Mouse (Mus musculus): ENCODE data around the gene Nek7. TPM values are rescaled to one million over a fixed set of nuclear protein-coding genes. Genes with fewer than 3 reads are reported as not detected.

Nek7 gene
- total RNA-seq (2021) = 10 to 100 TPM; 47.5 to 54.7 TPM
- long read RNA-seq, experiment 1, full-length matches to known transcripts = 77 of 87 reads
- long read RNA-seq, experiment 1, partial matches to known transcripts = 6 of 87 reads
- long read RNA-seq, experiment 1, other reads (novel, unspliced or antisense) = 4 of 87 reads
- long read RNA-seq, experiment 2, full-length matches to known transcripts = 8 of 8 reads
- long read RNA-seq, experiment 2, partial matches to known transcripts = 0 of 8 reads
- long read RNA-seq, experiment 2, other reads (novel, unspliced or antisense) = 0 of 8 reads

DNA sequence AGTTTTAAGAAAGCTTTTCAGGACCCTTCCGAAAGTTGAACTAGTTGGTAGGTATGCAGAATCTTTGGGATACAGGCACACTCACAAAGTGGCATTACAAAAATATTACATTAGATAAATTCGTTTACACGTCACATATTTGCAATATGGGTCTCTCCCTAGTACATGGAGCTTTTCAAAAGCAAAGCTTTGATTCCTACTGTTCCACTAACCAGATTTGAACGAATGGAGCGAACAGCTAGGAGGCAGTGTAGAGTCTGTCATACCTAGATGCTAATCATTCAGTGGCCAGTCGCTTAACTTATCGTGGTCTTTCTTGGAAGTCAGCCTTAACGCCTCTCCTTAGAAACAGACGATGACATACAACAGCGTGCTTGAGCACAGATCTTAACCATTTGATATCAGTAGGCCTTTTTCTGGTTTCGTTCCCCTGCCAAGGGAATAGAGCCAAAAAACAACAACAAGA lies at the start of gene Nek7:
Gene Nek7, minus strand, starts transcription at position 146 of the 466 bp plus-strand sequence.
- peak; percentile 37 to 60 for DNase-seq

DNA sequence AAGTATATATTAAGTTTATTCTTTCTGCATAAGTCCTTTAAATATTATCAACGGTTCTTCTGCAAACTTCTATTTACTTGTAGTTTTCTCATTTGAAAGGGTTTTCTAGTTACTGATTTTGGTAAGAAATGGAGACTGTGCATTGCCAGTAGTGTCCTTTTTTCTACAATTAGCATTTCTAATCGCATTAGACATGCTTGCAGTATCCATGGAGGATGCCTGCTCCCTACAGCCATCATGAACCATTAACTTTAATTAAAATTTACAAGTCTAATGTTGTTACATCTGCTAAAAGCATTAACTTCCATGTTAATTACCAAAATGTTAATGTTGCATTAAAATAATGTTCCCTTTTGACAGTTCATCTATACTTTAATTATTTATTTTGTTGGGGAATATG lies 42.4 kb upstream of the Nek7 start:
- DNase-seq = no peak

DNA sequence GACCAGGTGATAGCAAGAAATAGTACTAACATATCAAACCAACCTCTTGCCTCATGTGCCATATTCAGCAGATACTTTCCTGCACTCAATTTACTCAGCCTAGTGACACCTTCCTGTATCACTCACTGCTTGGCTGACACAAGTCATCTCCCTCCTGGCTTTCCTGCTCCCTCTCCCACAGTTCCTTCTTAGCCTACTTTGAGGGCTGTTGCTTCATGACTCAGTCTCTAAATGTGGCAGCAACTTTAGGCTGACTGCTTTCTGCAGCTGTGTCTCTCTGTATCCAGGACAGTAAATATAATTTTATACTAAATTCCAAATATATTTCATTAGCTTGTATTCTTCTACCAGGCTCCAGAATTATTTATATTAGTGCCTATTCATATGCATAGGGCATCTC lies 34.3 kb upstream of the Nek7 start:
- no peak for DNase-seq

DNA sequence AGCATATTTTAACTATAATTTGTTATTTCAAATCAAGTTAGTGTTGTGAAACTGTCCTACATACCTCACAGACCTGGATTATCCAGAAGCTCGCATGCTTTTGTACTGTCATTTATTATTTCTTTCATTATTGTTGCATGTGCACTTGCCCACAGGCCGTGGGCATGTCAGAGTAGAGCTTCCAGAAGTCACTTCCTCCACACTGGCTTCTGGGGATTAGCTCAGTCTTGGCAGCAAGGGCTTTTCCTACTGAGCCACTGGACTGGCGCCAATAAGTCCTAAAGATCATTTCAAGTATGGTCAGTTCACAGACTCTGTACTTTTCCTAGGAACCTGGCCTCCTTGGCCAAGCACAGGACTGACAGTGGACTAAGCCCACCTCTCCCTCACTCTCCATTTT lies 25.1 kb upstream of the Nek7 start:
- DNase-seq = peak; percentile 11 to 35

DNA sequence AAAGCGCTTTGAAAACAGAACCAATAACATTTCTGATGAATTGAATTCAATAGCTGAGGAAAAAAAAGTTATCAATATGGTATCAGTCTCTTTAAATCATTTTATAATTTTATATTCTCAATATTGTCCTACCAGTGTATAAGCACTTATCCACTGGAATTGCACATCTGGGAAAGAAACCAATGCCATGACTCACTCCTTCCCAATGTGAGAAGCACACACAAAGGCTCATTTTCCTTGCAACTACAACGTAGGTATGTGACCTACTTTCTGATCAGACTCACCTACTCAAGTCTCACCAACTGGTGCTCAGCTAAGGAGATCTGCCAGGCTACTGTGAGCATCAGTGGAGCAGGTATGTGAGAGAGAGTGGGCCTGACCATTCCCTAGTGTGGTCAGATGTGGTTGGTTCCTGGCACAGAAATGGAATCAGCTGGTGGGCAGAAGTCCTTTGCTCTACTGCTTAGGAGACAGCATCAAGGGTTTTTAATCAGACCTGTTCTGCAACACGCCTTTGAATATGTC lies 23.4 kb upstream of the Nek7 start:
- no peak for DNase-seq

DNA sequence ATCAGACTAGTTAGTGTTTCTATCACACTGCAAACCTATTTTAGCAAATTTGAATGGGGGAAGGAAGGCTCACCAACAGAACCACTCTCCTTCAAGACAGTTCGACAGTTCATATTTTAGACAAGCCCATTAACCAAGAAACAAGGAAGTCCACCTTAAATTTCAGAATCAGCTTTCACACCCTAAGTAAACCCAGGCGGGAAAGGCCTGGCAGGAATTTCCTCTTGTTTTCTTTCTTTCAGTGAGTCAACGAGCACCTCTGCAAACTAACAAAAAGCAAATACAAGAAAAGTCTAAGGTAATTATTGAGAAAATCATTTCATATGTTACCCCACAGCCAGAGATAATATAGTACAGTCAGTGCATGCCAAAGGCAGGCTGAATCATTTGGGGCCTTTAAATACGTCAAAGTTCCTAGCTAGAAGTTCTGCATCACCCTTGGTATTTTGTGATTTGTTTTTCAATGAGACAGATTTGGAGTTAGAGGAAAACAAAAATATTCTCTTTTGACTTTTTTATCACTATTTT lies 21.1 kb upstream of the Nek7 start:
- DNase-seq = no peak

DNA sequence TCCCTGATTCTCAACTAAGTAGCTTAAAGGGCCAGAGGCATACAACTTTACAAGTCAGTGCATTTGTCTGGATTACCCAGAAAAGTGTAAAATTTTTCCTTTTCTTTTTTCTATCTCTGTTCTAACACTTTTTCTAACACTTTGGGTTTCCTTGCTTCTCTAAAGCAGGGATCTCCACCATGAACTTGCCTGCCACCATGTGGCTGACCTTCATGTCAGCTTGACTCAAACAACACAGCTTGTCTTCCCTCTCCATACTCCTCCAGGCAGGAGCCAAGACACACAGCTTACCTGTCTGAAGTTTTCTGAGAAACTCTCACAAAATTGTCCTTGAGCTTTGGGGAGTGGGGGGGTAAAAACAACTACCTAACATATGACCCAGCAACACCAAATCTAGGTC lies 17.9 kb upstream of the Nek7 start:
- DNase-seq = peak; percentile 53 to 59

DNA sequence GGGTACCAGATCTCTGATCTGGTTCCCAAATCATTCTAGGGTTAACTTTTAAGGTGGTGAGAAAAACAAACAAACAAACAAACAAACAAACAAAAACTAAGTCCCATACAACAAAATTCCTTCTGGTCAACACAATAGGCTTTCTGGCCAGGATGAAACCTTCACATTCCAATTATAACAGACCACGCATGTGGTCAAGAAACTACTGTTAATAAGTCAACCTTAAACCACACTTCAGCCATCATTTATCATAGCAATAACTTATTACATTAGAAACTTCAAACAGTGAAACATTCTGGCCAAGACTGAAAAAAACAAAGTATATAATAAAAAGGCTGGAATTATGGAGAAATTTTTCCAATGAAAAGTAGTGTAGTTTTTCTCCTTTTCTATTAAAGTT lies 14.6 kb upstream of the Nek7 start:
- DNase-seq = no peak

DNA sequence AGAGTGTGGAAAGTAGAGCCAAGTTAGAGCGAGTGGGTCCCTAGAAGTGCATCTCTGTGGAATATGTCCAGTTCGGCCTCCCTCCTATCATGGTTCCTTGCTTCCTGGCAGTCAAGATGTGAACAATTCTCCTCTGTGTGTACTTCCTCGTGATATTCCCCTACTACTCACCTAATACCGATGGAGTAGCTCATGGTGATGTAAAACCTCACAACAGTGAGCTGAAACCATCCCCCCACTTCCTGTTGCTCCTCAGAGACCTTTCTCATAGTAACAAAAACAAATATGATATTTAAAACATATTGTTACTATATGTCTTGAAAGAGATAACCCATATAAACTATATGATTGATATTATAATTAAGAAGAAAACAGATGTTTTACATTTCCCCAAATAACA lies 9.0 kb upstream of the Nek7 start:
- DNase-seq = no peak

DNA sequence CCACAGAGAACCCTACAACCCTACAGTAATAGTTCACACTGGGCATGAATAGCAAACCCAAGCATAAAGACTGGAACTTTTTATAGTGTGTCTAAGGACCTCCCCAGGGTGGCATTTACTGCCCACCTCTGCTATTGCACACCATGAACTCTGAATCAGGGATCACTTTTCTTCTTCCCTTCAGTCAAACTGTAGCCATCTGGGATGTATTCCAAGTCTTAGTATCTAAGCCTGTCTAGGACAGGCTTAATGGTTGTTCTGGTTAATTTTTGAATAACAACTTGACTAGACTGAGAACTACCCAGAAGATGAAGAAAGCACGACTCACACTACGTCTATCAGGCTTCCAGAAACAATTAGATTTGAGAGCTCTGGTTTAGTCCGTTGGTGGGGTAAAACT lies 8.5 kb upstream of the Nek7 start:
- no peak for DNase-seq

DNA sequence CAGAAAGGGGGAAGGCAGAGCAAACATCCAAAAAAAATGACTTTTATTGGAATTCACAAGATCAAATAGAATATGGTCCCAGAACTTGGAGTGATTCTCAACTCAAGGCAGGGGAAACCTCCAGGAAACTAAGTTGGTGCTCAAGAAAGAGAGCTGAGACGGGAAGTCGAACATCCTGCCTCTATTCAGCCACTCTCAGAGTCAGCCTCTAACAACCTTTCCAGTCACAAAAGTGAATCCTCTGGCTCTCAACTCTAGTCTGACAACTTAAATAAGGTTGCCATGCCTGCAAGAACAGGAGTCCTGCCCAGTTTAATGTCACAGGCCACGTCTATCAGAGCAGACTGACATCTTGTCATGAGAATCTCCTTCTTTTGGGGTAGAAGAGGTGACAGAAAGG lies 7.9 kb upstream of the Nek7 start:
- no peak for DNase-seq

DNA sequence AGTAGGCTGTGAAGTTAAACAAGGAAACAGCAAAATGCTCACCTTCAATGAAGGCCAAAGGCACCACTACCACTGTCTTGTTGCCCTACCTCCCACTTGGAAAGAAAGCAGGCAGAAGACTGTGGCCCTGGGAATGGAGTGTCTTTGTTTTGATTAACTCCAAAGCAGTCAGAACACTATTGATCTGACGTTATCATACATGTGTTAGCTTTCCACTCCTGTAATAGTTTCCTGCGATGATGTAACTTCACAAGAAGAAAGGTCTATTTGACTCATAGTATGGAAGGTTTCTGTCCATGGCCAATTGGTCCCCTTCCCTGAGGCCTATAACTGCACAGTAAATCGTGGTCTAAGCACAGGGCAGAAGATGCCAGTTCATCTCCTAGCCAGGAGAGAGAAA lies 6.3 kb upstream of the Nek7 start:
- DNase-seq = no peak

DNA sequence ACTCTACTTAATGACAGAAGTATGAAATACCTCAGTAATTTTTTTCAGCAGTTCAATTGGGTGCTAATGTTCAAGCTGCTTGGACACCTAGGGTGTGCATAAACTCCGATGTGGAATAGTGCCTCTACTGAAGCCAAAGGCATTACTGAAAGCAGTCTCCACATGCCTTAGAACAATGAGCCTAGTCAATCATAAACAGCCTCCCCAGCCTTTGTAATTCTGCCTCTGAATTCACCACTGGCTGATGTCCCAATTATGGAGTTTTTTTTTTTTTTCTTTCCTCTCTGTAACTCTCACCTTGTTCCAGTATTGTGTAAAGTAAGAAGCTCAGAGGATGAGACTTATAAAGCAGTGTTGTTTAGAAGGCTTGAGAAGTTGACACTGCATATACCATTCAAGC lies 3.9 kb upstream of the Nek7 start:
- DNase-seq = no peak

DNA sequence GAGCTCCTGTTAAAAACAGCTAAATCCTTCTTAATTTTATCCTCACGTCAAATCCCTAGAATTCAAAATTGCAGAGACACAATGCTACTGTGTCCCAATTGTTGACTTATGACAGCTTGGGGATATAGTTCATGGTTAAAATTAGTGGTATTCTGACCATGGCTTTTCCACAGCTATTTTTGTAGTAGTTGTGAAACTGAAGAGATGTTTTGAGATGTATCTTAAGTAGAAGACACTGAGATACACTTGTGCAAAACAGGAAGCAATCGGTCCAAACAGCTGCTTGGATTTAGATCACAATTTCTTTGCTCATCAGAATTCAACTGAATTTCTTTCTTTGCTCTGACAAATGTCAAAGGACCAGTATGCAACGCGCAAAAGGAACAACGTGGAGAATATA lies 2.9 kb upstream of the Nek7 start:
- DNase-seq = no peak

DNA sequence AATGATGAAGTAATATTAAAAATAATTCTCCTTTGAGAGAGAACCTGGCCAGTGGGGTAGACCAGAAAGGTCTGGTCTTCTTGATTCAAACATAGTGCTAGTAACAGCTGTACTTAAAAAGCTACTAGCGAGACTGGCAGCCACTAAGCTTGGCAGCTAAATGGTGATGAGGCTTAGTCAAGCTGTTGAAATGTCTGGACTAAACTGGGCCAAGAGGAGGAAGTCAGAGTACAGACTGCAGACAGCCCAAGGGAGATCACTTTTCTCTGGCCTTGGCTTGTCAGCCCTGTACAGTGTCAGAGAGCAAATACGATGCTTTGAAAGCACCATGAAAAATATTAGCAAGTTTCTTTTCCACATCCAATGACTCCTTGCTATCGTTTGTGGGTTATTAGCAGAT lies 2.5 kb upstream of the Nek7 start:
- peak; percentile 47 to 55 for DNase-seq

DNA sequence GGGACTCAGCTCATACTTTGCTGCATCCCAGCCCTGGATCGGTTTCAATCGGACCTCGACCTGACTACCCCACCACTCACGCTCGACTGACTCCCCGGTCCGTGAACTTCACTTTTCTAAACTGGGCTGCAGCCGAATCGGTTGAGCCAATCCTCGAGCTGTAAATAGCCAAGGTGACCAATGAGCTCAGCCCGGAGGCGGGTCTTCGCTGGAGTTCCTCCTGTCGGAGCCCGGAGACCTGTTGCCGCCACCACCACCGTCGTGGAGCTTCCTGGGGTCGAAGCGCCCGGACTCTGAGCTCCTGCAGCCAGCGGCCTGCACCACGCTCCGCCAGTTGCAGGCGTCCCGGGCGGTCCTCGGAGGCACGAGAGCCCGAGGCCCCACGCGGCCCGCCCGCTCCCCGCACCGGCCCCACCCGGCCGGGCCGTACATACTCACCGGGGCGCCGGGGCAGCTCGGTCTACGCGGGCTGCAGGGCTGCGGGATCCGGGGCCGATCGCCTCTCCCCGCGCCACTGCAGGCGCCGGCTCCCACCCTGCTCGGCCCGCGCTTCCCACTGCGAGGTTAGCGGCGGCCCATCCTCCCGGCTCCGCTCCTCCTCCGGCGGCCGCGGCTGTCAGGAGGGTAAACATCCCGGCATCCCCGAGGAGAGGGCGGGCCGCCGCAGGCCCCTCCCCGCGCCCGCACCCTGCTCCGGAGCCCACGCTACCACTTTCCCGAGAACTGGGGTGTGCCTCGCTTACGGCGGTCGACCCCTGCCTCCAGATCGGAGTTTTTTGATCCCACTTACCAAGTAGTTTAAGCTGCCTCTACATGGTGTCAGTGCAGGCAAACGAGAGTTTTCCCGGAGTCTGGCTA lies 598 bp downstream of the Nek7 start:
- peak; percentile 97 to 98 for DNase-seq

DNA sequence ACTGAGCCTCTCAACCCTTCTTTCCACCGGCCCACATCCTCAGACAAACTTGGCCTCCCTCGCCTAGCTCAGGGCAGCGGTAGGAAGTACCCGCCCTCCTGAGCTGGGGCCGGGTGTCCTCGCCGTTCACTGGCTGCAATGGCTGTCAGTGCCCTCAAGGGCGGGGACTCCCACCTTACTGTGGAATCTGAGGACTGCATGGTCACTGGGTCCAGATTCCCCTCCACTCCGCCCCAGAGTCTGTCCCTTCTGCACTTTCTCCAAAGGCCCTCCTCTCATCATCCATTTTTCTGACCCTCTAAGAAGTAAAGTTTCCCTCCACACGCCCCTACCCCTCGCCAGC lies 2.0 kb downstream of the Nek7 start:
- peak; percentile 94 to 95 for DNase-seq

DNA sequence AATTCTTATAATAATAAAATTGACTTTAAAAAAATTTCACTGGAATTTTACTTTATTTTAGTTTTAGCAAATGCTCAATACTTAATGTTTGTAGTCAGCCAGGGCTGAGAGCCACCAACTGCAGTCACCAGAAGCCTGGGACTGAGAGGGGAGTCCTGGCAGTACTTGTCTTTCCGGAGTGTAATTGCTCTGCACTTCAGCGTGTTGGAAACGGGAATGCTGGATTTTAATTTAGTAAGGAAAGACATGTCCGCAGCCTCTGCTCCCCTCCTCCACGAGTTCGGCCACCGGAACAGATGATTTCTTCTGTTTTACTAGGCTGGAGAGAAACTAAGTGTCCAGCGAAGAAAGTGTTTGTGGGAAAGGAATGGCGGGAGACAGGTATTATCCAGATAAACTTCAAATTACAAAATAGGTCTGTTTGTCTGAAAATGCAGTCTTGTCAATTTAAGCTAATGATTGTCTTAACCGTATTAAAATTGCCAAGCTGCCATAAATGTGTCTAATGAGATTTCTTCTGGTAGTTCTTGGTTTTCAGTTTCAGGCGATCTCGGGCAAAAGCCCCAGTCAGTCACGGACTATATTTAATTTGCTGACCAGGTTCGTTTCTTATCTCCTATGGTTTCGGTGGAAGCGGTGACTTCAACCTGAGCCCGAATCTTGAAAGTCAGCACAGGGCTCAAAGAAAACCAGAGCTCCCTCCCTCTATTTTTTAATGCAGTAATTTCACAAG lies 2.5 kb downstream of the Nek7 start:
- DNase-seq = peak; percentile 7 to 12

DNA sequence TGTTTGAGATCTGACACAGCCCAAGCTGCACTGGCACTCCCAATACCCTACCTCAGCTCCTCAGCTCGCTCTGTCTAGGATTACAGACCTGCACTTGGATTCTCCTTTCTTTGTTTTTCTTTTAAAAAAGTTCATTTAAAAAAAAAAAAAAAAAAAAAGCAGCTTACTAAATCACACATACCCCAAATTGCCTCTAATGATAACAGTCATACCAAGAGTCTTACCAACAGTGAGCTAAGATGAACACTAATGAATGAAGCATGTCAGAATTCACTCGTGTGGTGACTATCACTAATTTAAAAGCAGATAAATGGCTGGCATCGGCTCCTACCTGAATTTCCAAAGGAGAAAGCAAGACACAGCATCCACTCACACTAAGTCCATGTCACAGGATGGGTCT lies 4.6 kb downstream of the Nek7 start:
- DNase-seq = no peak

DNA sequence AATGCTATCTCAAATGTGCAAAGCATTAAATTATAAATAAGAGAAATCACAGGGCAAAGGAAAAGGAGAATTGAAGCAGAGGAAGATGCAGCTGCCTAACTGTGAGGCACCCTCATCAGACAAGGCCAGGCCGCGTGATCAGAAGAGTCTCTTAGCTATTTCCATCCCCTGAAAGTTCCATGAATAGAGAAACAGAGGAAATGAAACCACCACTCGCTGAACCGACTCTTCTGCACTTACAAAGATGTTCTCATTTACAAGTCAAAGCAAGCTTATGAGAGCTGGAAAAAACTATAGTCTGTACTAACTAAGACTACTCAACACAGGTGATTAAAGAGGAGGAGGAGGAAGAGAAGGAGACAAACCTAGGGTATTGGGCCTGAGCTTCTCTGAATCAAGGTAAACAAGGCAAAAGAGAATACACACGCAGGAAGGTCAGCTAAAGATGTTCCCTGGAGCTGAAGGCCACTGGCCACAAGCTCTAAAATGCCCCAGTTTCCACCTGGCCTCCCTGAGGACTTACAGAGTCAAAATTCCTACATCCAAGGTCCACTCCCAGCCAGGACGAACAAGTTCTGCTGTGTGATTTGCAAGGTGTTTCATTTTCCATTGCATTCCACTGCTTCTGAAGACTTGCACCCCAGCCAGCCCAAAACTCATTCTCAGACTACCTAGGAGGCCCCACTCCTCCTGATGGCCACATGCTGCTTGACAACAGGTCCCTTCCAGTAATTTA lies 5.2 kb downstream of the Nek7 start:
- DNase-seq = no peak

DNA sequence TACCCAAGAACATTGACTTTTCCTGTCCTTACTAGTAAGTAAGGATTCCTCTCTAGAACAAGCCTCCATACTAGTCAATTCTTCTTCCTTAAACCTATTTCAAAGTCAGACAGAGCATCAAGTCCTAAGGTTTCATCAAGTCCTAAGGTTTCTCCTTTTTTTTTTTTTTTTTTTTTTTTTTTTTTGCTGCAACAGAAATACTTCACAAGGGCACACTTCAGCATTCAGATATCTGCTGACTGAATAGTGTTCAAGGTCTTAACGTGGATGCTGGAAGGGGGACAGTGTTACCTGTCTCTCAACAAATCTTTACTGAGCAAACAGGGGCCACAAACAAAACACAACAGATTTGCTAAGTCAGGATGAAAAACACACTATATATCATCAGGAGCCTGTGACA lies 7.8 kb downstream of the Nek7 start:
- DNase-seq = no peak

DNA sequence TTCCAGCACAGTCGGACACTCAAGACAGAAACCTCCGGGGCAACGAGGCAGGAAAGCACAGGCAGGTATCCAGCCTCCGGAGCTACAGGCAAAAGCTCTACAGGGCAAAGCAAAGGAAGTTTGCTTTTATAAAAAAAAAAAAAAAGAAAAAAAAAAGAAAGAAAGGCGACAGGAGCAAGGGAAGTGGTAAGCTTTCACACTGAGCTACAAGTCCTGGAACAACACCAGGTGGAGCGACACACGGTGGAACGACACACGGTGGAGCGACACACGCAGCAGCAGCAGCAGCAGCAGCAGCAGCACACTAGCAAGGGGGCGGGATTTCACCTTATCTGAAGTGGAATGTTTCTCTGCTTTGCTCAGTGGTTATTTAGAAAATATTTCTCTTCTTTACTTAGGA lies 10.8 kb downstream of the Nek7 start:
- DNase-seq = no peak
